Mouse (Mus musculus) large intestine, adult 2 months (tissue): ENCODE data around the gene Hdac6. TPM values are rescaled to one million over a fixed set of nuclear protein-coding genes. Genes with fewer than 3 reads are reported as not detected.
A peak's percentile ranks its signal among the peaks of the same experiment; 100 is the strongest.

Experiments used
- DNase-seq: peaks from one replicate; pipeline ENCODE4 v3.0.0-alpha.2; 2012; ENCODE audit warnings: low read depth, low spot score
- WGBS: fragments of 180-500 bp; shearing (Covaris S2); methylation state at CpG from one replicate; pipeline ENCODE4 v1.1.7; 2018; 5-methylcytosine and 5-hydroxymethylcytosine counted together
- polyA plus RNA-seq: library from polyadenylated mRNA; depleted of rRNA; stranded (reverse); fragments of >200 nt; gene quantifications from 2 replicates; pipeline ENCODE4 v1.2.3, GENCODE M21; 2012; rRNA removed

Hdac6 gene
- 10.8 and 12.5 TPM in 2 replicates for polyA plus RNA-seq

DNA sequence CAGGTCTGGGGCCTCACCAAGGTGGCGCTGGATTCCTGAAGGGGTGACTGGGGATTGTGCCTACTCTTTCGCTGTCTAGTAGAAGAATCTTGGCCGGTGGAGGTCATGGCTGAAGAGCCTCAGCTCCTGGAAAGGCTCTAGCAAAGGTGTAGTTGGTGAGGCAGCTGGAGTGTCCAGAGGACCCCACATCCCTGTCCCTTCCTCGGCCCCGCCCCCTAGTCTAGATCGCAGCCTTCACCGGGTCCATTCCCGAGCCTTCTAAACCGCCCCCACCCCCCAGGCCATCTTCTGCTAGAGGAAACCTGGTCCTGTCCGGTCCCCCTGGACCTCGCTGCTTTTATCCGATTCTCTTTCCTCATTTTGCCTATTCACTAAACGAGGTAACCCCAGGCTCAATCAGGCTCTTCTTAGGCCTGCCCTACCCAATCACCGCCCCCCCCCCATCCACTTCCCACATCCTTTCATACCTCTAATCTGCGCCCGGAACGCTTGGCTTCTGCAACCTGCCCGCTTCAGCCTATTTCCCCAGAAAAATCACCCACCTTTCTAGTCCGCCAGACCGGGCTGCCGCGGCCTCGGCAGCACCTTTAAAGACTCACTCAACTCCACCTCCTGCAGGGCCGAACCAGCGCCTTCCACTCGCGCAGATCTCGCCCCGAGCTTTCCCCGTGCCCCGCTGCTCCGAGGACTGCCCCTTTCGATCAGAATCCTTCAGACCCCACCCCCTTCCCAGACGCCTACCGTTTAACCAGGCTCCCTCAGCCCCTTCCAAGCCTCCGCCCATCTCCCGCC lies at the start of gene Hdac6:
Hdac6 (minus strand) TSS at position 782 of the 792 bp plus-strand sequence.
- WGBS, result 21% methylated on average over 37 of the region's 37 CpGs
- no peak for DNase-seq

DNA sequence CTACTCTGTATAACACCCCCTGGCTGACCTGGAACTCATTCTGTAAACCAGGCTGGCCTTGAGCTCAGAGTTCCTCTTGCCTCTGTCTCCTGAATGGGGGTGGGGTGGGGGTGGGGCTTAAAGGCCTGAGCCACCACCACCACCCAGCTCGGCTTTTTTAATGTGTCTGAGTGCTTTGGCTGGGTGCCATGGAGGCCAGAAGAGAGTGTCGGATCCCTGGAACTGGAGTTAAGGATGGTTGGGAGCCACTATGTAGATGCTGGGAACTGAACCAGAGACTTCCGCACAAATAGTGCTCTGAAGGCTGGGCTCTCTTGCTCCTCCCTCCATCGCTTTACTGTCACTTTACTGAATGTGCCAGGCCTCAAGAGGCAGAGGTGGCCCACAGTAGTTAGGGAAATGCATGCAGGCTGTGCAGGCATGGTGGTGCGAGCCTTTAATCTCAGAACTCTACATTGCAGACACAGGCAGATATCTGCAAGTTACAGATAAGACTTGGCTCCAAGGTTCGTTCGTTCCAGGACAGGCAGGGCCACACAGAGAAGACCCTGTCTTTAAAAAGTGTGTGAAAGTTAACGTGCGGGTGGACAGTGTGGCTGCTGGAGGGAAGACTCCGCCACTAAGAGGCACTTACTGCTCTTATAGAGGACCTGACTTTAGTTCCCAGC lies 45.5 kb upstream of the Hdac6 start:
- 62% methylated on average over 10 of the region's 10 CpGs for WGBS
- DNase-seq, result no peak

DNA sequence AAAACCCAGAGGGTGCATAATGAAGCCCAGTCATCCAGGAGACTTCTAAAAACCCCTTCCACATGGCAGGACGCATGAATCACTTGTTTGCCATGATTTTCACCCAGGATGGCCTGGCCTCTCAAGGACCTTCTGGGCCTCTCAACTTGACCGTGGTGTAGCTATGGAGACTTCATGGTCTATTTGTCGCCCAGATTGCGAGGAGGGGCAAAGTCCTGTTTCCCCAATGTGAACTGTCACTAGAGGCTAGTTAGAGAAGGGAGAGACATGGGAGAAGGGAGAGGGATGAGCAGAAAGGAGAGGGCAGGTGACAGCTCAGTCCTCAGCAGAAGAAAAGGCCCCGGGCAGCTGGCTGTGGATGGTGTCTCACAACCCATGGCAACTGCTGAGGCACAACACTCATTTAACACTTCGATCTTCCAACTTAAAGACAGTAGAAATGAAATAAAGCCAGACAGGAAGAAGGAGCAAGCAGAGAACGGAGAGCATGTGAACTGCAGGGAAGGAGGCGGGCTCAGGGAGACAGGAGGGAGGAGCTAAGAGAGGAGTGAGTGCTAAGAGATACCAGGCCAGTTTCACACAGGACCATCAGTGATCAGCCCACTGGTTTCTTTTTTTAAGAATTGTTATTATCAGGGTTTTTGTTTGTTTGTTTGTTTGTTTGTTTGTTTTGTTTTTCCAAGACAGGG lies 44.8 kb upstream of the Hdac6 start:
- DNase-seq, result no peak
- WGBS, result 41% methylated on average over 8 of the region's 8 CpGs

DNA sequence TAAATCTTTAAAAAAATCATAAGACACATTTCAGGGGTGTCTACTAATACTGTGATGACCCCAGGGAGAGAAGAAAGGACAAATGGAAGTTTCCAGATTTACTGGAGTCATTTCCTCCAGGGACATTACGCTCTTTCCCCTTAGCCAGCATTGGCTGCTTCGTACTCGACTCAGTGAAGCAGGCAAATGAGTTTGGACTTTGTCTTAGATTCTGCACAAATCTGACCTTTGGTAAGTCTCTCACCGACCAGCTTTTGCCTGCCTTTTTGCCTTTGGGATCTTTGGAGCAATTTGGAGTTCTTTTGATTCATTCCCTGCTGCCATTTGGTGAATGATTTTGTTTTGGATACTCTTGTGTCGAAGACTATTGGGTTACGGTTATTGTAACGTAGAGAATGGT lies 33.7 kb upstream of the Hdac6 start:
- DNase-seq, result no peak
- 72% methylated on average over 7 of the region's 7 CpGs for WGBS

DNA sequence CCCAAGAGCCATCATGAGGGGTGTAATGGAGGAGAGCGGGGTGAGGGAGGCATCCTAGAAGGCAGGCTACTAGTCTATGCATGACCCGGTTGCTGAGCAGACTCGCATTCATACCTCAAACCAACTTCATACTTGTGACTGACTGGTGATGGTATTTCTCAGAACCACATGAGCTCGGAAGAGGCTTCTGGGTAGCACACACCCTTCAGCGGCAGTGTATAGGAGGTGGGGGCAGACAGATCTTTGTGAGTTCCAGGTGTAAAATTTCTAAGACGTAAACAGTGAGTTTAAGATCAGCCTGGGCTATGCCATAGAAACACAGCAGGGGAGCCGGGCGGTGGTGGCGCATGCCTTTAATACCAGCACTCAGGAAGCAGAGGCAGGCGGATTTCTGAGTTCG lies 30.2 kb upstream of the Hdac6 start, which contains the start of gene Gata1:
Gata1 (minus strand) TSS at position 180 of the 400 bp plus-strand sequence.
- 83% methylated on average over 11 of the region's 11 CpGs for WGBS

DNA sequence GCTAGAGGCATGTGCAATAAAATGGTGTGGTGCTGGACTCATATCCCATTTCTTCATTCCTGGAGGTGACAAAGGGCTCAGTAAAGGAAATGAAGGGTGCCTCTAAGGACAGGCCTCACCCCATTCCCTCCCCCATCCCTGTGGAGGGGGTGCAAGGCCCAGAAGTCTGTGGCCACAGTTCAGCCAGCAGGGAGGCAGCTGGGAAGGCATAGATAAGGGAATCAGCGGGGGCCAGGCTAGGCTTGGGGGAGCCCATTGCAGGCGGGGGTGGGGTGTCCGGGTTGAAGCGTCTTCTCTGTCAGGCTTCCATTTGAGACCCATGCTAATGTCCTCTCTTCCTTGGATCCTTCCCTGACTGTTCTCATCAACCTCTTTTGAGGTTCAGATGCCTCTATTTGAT lies 23.6 kb upstream of the Hdac6 start:
- 83% methylated on average over 4 of the region's 4 CpGs for WGBS
- no peak for DNase-seq

More for the DNA sequence above, 30.2 kb upstream of the Hdac6 start, which contains the start of gene Gata1:
- no peak for DNase-seq

DNA sequence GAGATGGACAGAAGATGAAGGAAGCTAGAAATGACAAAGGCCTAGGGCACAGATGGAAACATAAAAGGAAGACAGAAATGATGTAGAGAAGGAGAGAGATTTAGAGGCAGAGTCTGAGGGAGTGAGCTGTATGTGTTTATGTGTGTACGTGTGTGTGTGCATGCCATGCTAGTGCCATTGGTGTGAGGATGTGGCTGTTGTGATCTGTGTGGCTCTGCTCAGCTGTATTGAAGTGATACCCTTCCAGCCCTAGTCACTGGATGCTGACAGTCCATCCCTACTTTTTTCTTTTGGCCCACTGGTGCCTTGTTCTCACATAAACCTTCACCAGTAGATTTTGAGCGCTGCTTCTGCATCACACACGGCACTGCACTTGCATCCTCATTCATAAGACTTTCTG lies 21.2 kb upstream of the Hdac6 start:
- DNase-seq, result no peak
- WGBS, result 96% methylated on average over 3 of the region's 3 CpGs

DNA sequence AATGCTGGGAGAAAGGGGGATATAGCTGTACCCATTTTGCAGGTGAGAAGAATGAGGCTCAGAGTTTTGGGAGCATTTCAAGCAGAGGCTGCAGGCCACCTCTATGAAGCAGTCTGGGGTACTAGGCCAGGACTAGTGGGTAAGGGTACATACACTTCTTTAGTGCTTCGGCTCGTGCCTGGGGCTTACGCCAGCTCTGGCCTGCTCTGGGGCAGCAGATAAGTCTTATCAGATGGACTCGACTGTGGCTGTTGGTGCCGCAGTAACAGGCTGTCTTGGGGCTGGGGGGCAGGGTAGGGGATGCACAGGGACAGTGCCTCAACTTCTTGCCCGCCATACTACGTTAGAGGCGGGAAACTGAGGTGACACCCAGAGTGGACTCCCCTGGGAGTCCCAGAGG lies 20.5 kb upstream of the Hdac6 start:
- 88% methylated on average over 8 of the region's 8 CpGs for WGBS
- DNase-seq, result no peak

DNA sequence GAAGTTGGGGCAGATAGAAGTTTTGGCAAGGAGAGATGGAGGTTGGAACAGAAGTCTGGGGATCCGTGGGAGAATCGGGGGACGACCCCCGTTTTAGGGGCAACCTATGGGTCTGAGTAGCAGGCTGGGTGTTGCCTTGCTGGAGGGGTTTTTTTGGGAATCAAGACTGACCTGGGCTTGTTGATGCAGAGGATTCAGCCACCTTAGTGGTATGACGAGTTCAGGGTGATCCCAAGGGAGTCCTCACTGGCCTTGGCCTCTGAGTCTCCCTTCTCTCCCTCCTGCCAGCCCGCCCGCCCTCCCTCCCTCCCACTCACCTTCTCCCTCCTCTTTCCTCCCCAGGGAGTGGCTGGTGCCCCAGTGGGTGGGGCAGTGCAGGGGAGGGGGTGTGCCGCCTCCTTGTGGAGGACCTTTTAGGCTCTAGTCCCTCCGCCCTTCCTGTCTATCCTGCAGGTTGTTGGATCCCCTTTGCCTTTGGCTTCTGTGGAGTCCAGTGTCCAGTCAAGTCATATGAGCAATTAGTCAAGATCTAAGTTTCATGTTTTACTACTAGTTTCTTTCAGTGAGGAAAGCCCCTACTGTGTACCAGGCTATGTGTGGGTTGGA lies 20.0 kb upstream of the Hdac6 start:
- 61% methylated on average over 7 of the region's 9 CpGs for WGBS
- no peak for DNase-seq

DNA sequence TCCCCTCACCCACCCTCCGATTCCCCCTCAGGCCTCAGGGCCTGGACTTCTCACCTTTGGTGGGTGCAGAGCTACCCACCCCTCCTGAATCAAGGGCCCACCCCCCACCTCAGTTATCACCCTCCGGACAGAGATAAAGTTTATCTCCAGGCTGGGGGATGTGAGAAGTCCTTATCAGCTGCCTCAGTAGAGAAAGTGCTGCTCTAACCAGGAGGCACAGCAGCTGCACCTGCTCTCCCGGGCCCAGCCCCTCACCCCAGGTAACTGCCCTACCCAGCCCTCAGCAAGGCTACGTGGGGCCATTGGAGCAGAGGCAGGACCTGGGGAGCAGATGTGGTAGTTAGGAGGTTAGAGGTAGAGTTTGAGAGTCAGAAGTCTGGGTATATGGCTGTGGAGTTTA lies 18.5 kb upstream of the Hdac6 start:
- WGBS, result 62% methylated on average over 4 of the region's 4 CpGs
- DNase-seq, result no peak

DNA sequence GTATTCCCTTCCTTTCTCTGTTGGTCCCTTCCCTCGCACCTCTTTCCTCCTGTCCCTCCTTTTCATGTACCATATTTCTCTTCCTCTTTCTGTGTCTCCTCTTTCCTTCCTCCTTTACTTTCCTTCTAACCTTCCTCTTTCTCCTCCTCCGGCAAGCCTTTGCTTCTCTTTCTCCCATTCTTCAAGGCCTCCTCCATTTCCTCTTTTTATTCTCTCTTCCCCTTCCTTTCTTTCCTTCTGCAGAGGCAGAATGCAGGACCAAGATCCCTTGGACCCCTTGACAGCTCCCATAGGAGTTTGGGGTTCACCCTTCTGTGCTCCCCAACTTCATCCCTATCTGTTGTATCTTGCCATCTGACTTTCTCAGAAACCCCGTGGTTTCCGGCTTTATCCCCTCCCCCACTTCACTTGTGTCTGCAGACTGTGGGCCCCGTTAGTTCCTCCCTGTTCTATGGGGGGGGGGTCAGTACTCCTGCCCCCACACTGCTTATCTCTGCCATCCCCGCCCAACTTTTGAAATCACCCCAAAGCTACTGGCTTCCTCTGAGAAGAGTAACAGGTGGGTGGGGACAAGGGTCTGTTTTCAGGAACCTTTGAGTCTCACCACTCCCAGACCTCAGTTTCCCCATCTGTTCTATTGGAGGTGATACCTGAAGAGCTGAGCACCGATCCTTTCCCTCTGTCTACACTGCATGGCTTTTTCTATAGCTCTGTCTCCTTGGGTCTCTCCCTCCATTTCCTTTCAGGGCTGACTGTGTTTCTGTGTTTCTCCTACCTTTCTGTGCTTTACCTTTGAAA lies 16.3 kb upstream of the Hdac6 start:
- no peak for DNase-seq
- 66% methylated on average over 7 of the region's 7 CpGs for WGBS

DNA sequence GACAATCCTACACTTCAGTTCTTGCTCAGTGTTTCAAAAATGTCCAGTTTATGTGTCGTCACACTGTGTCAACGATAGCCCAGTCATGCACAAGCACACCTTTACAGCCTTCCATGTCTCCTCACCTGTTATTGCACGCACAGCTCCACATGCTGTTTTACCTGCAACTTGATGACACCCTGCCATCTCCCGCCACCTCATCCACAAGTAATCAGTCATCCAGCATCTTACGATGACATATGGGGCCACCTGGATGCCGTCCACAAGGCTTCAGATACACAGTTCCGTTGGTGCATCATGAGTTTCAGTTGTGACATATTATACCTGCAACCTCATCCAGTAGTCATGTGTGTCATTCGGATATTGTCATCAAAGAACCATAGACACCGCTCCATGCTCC lies 11.2 kb upstream of the Hdac6 start:
- 83% methylated on average over 9 of the region's 9 CpGs for WGBS
- no peak for DNase-seq

DNA sequence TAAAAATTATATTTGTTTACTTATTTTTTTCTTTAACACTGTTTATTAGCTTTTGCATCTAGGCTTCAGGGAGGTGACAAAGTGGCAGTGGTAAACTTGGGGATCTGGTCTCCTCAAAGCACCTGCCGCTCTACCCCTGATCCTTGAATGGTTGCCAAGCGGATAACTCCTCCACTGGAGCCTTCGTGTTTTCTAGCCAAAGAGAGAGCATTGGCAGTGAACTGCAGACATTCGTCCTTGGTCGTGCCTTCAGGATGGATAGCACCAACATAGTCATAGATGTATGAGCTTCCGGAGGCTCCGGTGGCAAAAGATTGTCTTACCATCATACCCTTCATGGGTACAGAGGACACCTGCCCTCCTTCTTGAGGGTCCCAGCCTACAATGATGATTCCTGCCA lies 2.4 kb upstream of the Hdac6 start:
- 89% methylated on average over 7 of the region's 7 CpGs for WGBS

DNA sequence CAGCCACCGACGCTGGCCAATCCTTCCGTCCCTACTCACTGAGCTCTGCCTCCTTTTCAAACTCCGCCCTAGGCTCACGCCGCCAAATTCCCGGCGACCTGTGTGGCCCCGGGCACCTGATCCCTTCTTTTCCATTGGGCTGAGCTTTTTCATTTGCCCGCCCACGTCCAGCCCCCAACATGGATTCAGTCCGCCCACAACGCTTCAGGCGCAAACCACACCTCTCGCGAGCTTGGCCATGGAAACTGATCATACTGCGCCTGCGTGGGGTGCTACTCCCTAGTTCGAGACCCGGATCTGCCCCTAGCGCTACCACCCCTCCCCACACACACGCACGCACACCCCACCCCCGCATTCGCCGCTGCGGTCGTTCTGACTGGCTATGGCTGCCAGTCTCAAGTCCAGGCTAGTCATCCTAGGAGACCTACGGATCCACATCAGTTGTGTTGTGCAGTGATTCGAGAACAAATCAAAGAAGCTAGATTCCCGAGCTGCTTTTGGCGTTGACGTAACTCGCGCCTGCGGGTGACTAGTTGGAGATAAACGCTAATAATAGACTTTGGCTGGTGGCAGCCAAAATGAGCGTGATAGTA lies 307 bp upstream of the Hdac6 start:
- WGBS, result 17% methylated on average over 38 of the region's 38 CpGs
- peak; percentile 53 for DNase-seq

More for the DNA sequence above, 2.4 kb upstream of the Hdac6 start:
- DNase-seq, result no peak

DNA sequence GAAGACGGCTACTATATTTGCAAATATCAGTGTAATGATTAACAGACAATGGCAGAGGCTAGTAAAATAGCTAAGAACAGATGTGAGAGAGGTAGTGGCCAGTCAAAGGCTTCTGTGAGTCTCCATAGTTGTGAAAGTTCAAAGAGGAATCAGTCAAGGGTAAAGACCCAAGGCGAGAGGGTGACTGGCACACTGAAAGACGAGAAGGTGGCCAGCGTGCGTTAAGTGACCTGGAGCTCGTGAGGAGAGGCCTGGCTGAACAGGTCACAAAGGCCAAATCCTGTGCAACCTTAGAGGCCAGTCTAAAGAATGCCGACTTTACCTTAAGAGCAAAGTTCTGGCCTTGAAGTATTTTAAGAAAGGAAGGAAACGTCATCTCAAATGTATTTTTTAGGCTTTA lies 2.1 kb downstream of the Hdac6 start:
- DNase-seq, result no peak
- WGBS, result 70% methylated on average over 8 of the region's 8 CpGs

DNA sequence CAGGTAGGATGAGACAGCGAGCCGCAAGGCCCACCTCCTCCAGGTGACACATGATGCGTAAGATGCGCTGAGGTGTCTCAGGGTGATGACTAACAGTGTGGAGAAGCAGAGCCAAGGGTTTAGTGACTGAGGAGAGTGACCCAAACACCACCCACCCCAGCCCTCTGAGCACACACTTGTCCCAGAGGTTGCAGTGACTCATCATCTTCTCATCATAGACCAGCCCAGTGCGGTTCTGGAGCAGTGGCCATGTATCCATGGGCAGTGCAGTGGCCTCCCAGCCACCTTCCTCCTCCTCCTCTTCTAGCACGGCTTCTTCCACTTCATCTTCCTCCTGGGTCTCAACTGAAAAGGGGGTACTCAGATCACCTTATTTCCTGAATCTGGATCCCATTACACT lies 10.0 kb downstream of the Hdac6 start:
- 90% methylated on average over 6 of the region's 6 CpGs for WGBS
- DNase-seq, result no peak

DNA sequence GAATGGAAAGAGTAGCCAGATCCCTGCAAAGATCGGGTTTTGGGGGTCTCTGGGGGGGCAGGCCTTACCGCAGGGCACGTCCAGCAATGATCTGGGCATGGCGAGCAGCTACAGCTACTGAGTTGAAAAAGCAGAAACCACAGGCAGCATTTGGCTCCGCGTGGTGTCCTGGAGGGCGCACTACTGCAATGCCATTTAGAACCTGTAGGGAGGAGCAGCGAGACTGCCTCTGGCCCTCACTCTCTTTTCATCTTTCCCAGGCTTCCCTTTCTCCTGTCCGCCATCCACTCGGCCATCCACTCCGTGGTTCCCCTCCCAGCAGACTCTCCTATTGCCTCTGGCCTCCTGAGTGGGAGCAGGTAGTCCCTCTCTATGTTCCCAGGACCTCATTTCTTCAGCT lies 10.8 kb downstream of the Hdac6 start:
- no peak for DNase-seq
- WGBS, result 56% methylated on average over 11 of the region's 11 CpGs

DNA sequence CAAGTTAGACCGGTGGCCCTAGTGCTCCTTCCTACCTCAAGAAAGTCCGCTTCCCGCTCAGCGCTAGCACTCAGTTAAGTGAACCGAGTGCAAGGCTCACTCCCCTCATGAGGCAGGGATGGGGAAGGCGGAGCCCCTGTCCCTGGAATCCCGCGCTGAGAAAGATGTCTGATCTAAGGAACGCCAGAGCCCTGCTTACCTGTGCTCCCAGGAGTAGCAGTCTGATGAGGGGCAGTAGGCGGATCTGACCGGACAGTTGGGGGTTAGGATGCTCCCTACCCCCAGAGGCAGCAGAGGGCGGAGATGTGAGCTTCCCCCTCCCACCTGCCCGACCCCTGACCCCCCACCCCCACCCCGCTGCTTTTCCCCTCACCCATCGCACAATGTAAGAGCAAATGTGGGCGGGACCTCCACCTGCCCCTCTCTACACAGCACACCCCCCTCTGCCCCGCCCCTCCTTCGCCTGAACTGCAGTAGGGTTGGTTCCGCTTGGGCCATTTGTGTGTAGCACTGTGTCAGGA lies 19.4 kb downstream of the Hdac6 start, which contains the start of gene Eras:
Eras (minus strand) TSS at position 338 of the 521 bp plus-strand sequence.
- no peak for DNase-seq
- 35% methylated on average over 16 of the region's 19 CpGs for WGBS

DNA sequence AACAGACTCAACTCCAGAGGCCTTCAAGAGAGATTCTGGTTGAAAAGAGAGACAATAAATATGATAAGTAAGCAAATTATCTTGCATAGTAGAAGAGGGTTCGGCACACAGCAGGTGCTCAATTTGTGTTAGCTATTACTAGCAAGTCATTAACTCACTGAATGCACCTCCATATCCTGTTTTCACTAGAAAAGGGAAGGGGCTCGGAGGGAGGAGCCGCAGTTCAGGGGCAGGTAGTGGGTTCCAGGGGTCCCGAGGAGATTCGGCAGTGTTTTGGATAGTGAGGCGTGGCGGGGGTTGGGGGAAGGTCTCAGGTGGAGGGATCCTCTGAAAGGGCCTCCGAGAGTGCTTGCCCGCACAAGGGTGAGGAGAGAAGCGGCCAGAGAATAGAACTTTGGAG lies 20.6 kb downstream of the Hdac6 start:
- DNase-seq, result no peak
- 33% methylated on average over 10 of the region's 10 CpGs for WGBS
